Mouse (Mus musculus) brain, embryonic 14.5 days (tissue): ENCODE data around the gene Gm43720.

Experiments used
- CTCF ChIP-seq: fragments of 200-500 bp; IDR thresholded peaks from 2 replicates; pipeline ENCODE4 v1.5.1; 2012; ENCODE audit warnings: inconsistent platforms, mild to moderate bottlenecking, moderate library complexity, borderline replicate concordance; ENCODE audit not compliant: insufficient read depth, insufficient read length; ENCODE audit errors: extremely low read depth
- POLR2A ChIP-seq: fragments of 200-500 bp; IDR thresholded peaks from 2 replicates; pipeline ENCODE4 v1.6.1; 2012; ENCODE audit warnings: mild to moderate bottlenecking, inconsistent platforms, borderline replicate concordance; ENCODE audit not compliant: poor library complexity, insufficient read depth, insufficient read length, severe bottlenecking; ENCODE audit errors: extremely low read depth

- TF ChIP-seq POLR2A (no peak), CTCF (no peak)
Measured at GRCm38 (mm10) chr5:138234224-138234623, 45.5 kb downstream of the Gm43720 start.
